Mouse (Mus musculus): ENCODE results near the gene Clstn1. TPM values are rescaled to one million over a fixed set of nuclear protein-coding genes. Genes with fewer than 3 reads are reported as not detected.

Clstn1 gene
- total RNA-seq (2021), result 69.1 and 76.7 TPM in 2 replicates
- long read RNA-seq, experiment 1, full-length matches to known transcripts, result 11 of 40 reads
- long read RNA-seq, experiment 1, partial matches to known transcripts, result 23 of 40 reads
- long read RNA-seq, experiment 1, other reads (novel, unspliced or antisense), result 6 of 40 reads
- long read RNA-seq, experiment 2, full-length matches to known transcripts, result 12 of 37 reads
- long read RNA-seq, experiment 2, partial matches to known transcripts, result 18 of 37 reads
- long read RNA-seq, experiment 2, other reads (novel, unspliced or antisense), result 7 of 37 reads

- peak; percentile 77 for DNase-seq
These were observed at the start of gene Clstn1 for GRCm38 (mm10) chr4:149586044-149586782. Gene Clstn1 (plus strand): TSS chr4:149586468.

- peak; percentile 75 for DNase-seq
These were observed 46.8 kb upstream of the Clstn1 start for GRCm38 (mm10) chr4:149539441-149539840.

- DNase-seq, result no peak
These were observed 44.3 kb upstream of the Clstn1 start for GRCm38 (mm10) chr4:149541935-149542334.

- DNase-seq, result no peak
These were observed 43.8 kb upstream of the Clstn1 start for GRCm38 (mm10) chr4:149542431-149542830.

GRCm38 (mm10) chr4:149542927-149543553, 43.2 kb upstream of the Clstn1 start:
- peak; percentile 90 for DNase-seq

GRCm38 (mm10) chr4:149544892-149545291, 41.4 kb upstream of the Clstn1 start:
- no peak for DNase-seq

GRCm38 (mm10) chr4:149546797-149547444, 39.3 kb upstream of the Clstn1 start:
- no peak for DNase-seq

GRCm38 (mm10) chr4:149547523-149547922, 38.7 kb upstream of the Clstn1 start:
- no peak for DNase-seq

- peak; percentile 83 for DNase-seq
These were observed 36.9 kb upstream of the Clstn1 start for GRCm38 (mm10) chr4:149549221-149549925.

- DNase-seq, result no peak
These were observed 35.4 kb upstream of the Clstn1 start for GRCm38 (mm10) chr4:149550866-149551265.

- no peak for DNase-seq
These were observed 34.6 kb upstream of the Clstn1 start for GRCm38 (mm10) chr4:149551696-149552095.

GRCm38 (mm10) chr4:149553834-149554233, 32.4 kb upstream of the Clstn1 start:
- DNase-seq, result no peak

- no peak for DNase-seq
These were observed 30.2 kb upstream of the Clstn1 start for GRCm38 (mm10) chr4:149556111-149556510.

GRCm38 (mm10) chr4:149557905-149558304, 28.4 kb upstream of the Clstn1 start:
- no peak for DNase-seq

- no peak for DNase-seq
These were observed 27.9 kb upstream of the Clstn1 start for GRCm38 (mm10) chr4:149558389-149558788.

GRCm38 (mm10) chr4:149561392-149561791, 24.9 kb upstream of the Clstn1 start:
- DNase-seq, result no peak

GRCm38 (mm10) chr4:149561986-149562904, 24.0 kb upstream of the Clstn1 start:
- peak; percentile 48 for DNase-seq

- no peak for DNase-seq
These were observed 23.3 kb upstream of the Clstn1 start for GRCm38 (mm10) chr4:149562905-149563347.

GRCm38 (mm10) chr4:149563941-149564361, 22.3 kb upstream of the Clstn1 start:
- DNase-seq, result no peak
